Mouse (Mus musculus) brain, embryonic 14.5 days (tissue): Measurements from ENCODE around the gene Rab25.
"Not testable (repeated sequence)": the region's sequence is repeated elsewhere in the genome, so short reads cannot be mapped to it uniquely, and the experiment has no call there.

ENCODE experiments used
- CTCF ChIP-seq: fragments of 200-500 bp; IDR thresholded peaks from 2 replicates; pipeline ENCODE4 v1.5.1; 2012; ENCODE audit warnings: inconsistent platforms, mild to moderate bottlenecking, moderate library complexity, borderline replicate concordance; ENCODE audit not compliant: insufficient read depth, insufficient read length; ENCODE audit errors: extremely low read depth
- POLR2A ChIP-seq: fragments of 200-500 bp; IDR thresholded peaks from 2 replicates; pipeline ENCODE4 v1.6.1; 2012; ENCODE audit warnings: mild to moderate bottlenecking, inconsistent platforms, borderline replicate concordance; ENCODE audit not compliant: poor library complexity, insufficient read depth, insufficient read length, severe bottlenecking; ENCODE audit errors: extremely low read depth

- not testable (repeated sequence) for TF ChIP-seq CTCF, POLR2A
Observed at GRCm38 (mm10) chr3:88577846-88578245, 29.7 kb upstream of the Rab25 start.
